Mouse (Mus musculus) megakaryocyte-erythroid progenitor cell, adult 5-6 weeks (primary cell): ENCODE measurements around the gene Pafah1b1. TPM values are rescaled to one million over a fixed set of nuclear protein-coding genes. Genes with fewer than 3 reads are reported as not detected.

ENCODE experiments used
- ATAC-seq: replicated peaks from 2 replicates; pipeline ENCODE4 v1.8.0; 2016; ENCODE audit warnings: mild to moderate bottlenecking, inconsistent platforms; ENCODE audit not compliant: severe bottlenecking, poor library complexity, low FRiP score, low TSS enrichment
- total RNA-seq, 2 experiments: library from RNA; stranded (forward) in 1 of 2; stranded (reverse) in 1 of 2; fragments of 200-1000, 215-1000 nt in 1 of 2; fragments of >200 nt in 1 of 2; fragmentation: Nextera tagmentation in 1 of 2; gene quantifications; 2 replicates each; pipeline ENCODE4 v1.2.3; 2014 to 2017

The Pafah1b1 gene
- total RNA-seq, 2 experiments from 2014 or later: 43.9 to 46.5 TPM

- peak; percentile 74 for ATAC-seq
Observed at GRCm38 (mm10) chr11:74723357-74724234, 874 bp downstream of the Pafah1b1 start.

- ATAC-seq: no peak
Observed at GRCm38 (mm10) chr11:74721971-74722370, 2.5 kb downstream of the Pafah1b1 start.

GRCm38 (mm10) chr11:74721141-74721540, 3.3 kb downstream of the Pafah1b1 start:
- ATAC-seq: no peak

- ATAC-seq: no peak
Observed at GRCm38 (mm10) chr11:74720668-74721067, 3.8 kb downstream of the Pafah1b1 start.

GRCm38 (mm10) chr11:74715971-74716525, 8.4 kb downstream of the Pafah1b1 start:
- no peak for ATAC-seq

- ATAC-seq: no peak
Observed at GRCm38 (mm10) chr11:74710671-74711070, 13.8 kb downstream of the Pafah1b1 start.

- ATAC-seq: no peak
Observed at GRCm38 (mm10) chr11:74708781-74709180, 15.7 kb downstream of the Pafah1b1 start.

GRCm38 (mm10) chr11:74704068-74704467, 20.4 kb downstream of the Pafah1b1 start:
- ATAC-seq: no peak

GRCm38 (mm10) chr11:74699505-74699904, 25.0 kb downstream of the Pafah1b1 start:
- no peak for ATAC-seq

- ATAC-seq: no peak
Observed at GRCm38 (mm10) chr11:74692151-74692550, 32.3 kb downstream of the Pafah1b1 start.

GRCm38 (mm10) chr11:74675156-74675555, 49.3 kb downstream of the Pafah1b1 start:
- ATAC-seq: no peak

- ATAC-seq: no peak
Observed at GRCm38 (mm10) chr11:74674713-74675112, 49.8 kb downstream of the Pafah1b1 start.

GRCm38 (mm10) chr11:74673561-74673960, 50.9 kb downstream of the Pafah1b1 start:
- ATAC-seq: peak; percentile 97

GRCm38 (mm10) chr11:74672901-74673513, 51.5 kb downstream of the Pafah1b1 start:
- peak; percentile 25 for ATAC-seq

- ATAC-seq: no peak
Observed at GRCm38 (mm10) chr11:74671839-74672238, 52.6 kb downstream of the Pafah1b1 start.

GRCm38 (mm10) chr11:74671013-74671412, 53.5 kb downstream of the Pafah1b1 start:
- no peak for ATAC-seq

- ATAC-seq: no peak
Observed at GRCm38 (mm10) chr11:74670151-74670550, 54.3 kb downstream of the Pafah1b1 start.

- no peak for ATAC-seq
Observed at GRCm38 (mm10) chr11:74668971-74669370, 55.5 kb downstream of the Pafah1b1 start.

- ATAC-seq: no peak
Observed at GRCm38 (mm10) chr11:74668466-74668865, 56.0 kb downstream of the Pafah1b1 start.

GRCm38 (mm10) chr11:74667582-74668010, 56.9 kb downstream of the Pafah1b1 start:
- ATAC-seq: no peak
